Mouse (Mus musculus) urinary bladder, adult 18-20 months (tissue): Measurements from ENCODE around the gene Vps11.
"Not testable (repeated sequence)": the region's sequence is repeated elsewhere in the genome, so short reads cannot be mapped to it uniquely, and the experiment has no call there.

ENCODE experiments used
- DNase-seq, 2 experiments: peaks; one replicate each; pipeline ENCODE4 v3.0.0; 2022; ENCODE audit warnings: low spot score in 2 of 2, mixed read lengths in 2 of 2

Vps11 gene

DNA sequence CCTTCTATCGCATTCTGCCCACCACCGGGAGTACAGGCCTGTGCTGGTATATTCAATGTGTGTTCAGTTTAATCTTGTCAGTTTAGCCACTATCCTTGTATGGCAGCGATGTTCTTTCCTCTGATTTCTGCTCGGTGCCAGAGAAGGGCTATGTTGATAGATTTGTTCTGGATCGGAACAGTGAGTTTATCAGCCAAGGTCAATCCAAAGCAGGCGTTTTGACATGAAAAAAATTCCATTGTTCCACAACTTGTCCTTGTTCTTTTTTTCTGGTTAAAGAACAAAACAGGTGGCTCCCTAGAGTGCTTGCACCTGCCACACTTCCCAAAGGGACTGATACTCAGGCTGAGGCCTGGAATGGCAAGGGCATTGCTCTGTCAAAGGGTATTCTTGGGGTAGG is 14.7 kb upstream of the Vps11 start:
- DNase-seq: no peak

DNA sequence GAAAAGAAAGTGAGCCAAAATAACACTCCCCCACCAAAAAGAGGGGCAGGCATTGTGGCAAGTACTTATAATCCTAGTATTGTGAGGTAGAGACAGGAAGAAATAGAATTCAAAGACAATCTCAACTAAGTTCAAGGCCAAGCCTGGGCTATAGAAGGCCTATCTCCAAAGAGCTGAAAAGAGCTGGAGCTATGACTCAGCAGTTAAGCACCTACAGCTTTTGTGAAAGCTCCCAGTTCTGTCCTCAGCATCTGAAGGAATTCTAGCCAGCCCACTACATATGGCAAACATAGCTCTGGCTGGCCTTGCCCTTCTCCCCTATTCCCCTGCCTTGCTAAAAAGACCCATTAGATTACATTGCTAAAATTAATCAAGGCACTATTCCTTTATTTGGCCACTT is 11.9 kb upstream of the Vps11 start:
- DNase-seq: no peak

DNA sequence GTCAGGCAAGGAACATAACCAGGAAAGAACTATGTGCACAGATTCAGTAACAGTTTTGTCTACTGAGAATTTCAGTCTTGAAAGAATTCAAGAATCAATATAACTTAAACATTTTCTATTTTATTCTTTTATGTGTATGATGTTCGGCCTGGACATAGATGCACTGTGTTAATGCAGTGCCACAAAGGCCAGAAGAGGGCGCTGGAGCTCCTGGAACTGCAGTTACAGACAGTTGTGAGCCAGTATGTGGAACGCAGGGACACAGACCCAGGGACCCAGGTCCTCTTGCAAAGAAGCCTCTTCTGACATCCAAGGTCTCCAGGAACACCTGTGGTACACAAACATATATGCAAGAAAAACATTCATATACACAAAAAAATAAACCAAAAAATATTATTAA is 3.0 kb upstream of the Vps11 start:
- no peak for DNase-seq

DNA sequence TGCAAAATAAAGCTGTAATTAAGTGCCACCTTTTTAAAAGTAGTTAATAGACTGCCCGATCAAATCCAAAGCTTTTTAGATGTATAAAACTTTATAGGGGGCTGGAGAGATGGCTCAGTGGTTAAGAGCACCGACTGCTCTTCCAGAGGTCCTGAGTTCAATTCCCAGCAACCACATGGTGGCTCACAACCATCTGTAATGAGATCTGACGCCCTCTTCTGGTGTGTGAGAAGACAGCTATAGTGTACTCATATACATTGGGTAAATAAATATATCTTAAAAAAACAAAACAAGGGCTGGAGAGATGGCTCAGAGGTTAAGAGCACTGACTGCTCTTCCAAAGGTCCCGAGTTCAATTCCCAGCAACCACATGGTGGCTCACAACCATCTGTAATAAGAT is 461 bp upstream of the Vps11 start:
- not testable (repeated sequence) for DNase-seq

DNA sequence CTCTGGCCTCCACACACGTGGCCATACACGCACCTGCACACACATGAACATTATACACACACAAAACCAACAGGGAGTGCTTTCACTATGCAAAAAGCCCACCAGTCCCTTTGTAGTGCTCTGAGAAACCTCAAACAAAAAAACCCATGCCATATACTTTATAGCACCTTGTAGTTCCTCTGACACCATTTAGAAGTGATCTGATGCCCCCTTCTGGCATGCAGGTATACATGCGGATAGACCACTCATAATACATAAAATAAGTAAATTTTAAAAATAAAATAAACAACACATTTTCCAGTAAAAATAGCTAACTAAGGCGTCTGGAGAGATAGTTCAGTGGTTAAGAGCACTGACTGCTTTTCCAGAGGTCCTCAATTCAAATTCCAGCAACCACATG is 4.3 kb downstream of the Vps11 start:
- no peak for DNase-seq

DNA sequence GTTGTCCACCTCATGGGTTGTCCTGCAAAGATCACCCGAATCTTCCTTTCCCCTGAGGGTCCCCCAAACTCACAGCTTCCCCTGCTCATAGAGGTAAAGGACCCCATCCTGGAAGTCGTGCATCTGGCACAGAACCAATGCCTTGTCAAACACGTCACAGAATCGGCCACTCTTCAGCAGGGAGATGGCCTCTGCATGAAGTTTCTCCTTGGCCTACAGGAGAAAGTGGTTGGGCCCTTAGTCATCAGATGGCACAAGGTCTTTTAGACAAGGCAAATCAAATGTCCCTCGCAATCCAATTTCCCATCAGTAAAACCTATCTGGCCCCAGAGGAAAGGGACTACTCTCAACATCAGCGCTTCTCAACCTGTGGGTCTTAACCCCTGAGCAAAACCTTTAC is 8.3 kb downstream of the Vps11 start:
- no peak for DNase-seq

DNA sequence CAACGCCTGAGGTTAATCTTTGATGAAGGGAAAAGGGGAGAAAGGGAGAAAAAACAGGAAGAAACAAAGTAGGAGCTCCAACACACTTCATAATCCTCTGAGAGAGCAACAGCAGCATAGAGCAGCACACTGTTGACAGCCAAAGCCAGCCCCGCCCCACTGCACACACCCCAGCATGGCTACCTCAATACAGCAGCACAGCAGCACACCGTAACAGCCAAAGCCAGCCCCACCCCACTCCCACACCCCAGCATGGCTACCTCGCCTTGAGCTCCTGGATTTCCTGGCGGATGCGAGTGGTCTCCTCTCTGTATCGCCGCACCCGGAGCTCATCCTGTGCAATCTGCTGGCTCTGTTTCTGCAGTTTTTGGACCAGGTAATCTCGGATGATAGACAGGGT is 9.1 kb downstream of the Vps11 start:
- no peak for DNase-seq

DNA sequence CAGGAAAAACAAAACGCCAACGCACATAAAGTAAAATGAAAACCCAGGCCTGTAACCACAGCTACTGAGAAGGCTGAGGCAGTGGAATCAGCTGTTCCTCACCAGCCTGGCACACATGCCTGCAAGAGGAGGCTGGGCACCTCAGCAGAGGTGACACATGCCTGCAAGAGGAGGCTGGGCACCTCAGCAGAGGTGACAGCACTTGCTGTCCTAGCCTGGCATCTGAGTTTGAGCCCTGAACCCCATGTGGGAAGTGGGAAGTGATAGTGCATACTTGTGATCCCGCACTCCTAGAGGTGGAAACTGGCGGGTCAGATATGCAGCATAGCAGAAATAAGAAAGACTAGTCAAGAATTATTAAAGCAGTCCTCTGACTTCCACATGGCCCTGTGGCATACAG is 10.1 kb downstream of the Vps11 start:
- DNase-seq: no peak

DNA sequence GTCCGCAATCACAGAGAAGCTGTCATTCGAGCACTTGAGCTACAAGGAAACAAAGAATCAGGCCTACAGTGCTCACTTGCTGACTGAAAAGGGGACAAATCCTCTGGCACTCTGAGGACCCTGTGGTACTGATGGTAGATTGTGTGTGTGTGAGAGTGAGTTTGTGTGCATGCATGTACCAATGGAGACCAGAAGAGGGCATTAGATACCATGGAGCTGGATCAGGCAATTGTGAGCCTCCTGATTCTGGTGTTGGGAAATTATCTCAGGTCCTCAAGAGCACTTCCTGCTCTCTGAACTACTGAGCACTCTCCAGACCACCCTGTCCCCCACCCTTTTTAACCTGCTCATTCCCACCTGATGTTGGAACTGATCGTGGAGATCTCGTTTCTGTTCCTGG is 12.9 kb downstream of the Vps11 start:
- DNase-seq: no peak

DNA sequence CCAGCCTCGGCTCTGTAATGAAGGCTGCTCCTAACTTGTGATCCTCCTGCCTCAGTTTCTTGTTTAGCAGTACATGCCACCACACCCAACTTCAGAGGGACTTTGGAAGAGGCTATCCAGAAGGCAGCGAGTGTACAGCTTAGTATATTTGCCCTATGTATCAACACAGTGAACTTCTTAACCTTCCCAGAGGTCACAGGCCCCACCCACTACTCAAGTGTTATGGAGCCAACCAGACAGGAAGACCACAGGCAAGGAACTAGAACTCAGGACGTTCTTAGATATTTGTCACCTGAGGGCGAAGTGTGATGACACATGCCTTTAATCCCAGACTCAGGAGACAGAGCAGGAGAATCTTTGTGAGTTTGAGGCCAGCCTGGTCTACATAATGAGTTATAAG is 13.8 kb downstream of the Vps11 start:
- DNase-seq: no peak

DNA sequence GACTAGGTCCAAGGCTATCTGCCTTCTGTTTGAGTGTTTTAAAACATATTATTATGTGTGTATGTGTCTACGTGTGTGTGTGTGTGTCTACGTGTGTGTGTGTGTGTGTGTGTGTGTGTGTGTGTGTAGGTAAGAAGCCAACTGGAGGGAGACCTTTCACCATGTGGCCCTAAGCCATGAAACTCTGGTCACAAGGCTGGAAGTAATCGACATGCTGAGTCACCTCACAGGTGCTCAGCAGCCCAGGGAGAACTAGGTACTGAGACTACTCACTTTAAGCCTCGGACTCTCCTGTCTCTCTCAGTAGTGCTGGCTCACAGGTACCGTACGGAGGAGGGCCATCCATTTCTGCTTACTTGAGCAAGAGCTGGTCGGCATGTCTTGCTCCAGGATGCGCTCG is 14.3 kb downstream of the Vps11 start:
- DNase-seq: no peak

DNA sequence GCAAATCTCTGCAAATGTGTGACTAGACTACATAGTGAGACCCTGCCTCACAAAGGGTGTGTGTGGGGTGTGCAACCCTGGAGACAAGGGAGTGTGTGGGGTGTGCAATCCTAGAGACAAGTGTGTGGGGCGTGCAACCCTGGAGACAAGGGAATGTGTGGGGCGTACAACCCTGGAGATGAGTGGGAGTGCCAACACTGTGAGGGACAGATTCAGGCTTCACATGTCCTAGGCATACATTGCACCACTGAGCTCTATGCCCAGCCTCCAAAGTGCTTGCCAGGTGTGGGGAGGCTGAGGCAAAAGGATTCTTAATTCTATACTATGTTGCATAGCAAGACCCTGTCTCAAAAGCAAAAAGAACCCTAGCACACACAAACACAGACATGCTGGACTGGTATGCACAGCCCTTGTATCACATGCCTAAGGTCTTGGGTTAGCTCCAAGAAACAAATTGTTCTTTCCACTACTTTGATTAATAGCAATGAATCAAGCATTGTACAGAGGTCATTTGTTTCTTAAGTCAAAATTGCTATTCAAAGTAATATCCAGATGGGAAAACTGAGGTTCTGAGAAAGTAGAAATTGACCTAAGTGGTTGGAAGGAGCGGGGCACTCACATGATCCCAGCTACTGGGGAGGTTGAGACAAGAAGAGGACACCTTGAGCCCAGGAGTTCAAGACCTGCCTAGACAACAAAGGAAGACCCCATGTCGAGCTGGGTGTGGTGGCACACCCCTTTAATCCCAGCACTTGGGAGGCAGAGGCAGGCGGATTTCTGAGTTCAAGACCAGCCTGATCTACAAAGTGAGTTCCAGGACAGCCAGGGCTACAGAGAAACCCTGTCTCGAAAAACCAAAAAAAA is 15.7 kb downstream of the Vps11 start:
- DNase-seq: no peak

DNA sequence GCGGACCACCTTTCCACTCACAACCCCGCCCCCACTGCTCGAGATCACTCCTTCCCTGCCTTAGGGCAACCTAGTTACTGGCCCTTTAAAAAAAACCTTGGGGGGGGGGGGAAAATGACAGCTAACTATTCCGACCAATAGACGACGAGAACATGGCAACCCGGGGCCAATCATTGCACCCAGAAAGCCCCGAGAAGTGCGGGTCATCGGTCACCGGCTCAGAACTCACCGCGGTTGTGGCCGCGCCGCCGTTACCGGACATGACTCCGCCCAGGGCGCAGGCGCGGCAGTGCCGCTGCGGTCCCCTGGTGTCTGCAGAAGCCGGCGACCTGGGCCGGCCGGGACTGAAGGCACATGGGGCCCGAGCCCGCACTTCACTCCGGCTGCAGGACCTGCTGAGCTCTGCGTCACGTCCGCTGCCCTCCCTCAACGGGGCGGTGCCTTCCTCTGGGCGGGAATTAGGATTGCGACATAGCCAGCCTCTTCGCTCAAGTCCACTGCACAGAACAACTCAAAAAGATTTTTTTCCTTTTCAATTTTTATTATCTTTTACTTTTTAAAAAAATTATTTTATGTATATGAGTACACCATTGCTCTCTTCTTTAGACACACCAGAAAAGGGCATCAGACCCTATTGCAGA is 17.6 kb downstream of the Vps11 start, which contains the start of gene Hmbs:
Gene Hmbs (minus strand): TSS at position 448 of the 641 bp plus-strand sequence.
- DNase-seq: peak; percentile 89 to 97

DNA sequence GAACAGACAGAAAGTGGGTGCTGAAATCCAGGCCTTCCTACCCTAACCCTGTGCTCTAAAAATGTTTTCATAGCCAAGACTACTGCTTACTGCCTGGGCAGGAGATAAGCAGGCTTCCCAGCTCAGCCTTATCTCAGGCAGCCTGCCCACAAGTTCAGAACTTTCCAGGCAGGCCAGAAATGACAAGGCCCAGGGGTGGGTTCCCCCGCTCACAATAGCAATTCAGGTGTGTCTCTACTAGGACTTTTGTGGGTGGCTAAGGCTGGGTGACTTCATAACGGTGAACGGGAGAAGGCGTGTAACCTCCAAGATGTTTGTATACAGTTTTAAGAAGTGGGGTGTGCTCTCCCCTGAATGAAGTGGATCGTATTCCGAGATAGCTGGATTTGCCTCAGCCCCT is 18.2 kb downstream of the Vps11 start:
- DNase-seq: no peak

DNA sequence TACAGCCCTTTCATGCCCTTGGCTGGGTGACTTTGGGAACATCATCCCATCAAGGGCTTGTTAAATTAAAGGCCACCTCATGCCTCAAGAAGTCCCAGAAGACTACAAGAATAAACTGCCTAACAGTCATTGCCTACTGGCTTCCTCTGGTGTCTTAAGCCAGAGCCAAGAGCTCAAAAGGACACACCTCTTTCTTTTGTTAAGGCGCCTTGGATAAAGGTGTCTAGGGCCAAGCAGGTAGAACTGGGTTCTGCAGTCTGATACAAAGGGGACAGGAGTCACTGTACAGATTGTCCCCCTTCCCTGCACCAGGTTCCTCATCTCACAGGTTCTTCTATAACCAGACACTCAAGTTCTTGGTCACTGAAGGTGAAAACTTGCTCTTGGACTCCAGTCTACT is 18.9 kb downstream of the Vps11 start:
- no peak for DNase-seq

DNA sequence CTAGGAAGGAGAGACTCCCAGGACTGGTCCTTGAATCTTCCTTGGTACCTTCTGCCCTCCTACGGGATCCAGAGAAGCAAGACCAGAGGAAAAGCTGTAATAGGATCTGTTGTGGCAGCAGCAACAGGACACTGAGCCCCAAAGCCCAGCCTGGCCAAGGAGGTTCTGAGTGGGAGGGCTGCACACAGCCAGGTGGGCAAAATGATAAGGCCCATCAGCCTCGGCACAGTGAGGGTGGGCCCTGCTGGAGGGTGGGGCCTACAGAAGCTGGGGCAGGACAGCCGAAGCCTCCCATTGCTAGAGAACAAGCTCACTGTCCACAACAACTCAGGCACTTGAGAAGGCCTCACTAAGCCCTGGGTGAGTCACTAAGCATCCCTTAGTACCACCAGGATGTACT is 19.3 kb downstream of the Vps11 start:
- DNase-seq: no peak

DNA sequence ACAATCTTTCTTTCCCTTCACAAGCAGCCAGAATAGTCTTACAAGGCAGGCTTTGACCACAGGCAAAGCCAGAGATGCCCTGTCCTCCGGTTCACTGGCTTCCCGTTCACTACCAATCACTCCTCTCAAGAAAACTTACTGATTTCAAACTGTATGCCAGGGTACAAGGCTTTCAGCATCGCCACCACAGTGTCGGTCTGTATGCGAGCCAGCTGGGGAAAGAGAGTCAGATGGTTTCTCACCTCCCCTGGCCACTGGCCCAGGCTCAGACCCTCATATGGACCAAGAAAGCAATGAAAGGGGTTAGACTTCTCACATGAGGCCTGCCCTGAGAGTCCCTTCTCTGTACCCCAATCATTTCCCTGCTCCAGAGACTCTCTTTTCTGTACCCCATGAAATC is 20.0 kb downstream of the Vps11 start:
- DNase-seq: no peak

DNA sequence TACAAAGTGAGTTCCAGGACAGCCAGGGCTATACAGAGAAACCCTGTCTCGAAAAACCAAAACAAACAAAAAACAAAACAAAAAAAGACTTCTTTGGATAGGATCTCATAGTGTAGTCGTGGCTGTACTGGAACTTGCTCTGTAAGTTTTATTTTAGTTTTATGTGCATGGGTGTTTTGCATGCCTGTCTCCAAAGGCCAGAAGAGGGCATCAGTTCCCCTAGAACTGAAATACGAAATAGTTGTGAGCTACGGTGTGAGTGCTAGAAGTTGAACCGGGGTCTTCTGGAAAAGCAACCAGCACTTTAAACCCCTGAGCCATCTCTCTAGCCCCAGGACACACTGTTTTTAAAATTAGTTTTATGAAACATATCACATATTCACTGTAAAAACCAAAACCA is 22.9 kb downstream of the Vps11 start:
- no peak for DNase-seq

DNA sequence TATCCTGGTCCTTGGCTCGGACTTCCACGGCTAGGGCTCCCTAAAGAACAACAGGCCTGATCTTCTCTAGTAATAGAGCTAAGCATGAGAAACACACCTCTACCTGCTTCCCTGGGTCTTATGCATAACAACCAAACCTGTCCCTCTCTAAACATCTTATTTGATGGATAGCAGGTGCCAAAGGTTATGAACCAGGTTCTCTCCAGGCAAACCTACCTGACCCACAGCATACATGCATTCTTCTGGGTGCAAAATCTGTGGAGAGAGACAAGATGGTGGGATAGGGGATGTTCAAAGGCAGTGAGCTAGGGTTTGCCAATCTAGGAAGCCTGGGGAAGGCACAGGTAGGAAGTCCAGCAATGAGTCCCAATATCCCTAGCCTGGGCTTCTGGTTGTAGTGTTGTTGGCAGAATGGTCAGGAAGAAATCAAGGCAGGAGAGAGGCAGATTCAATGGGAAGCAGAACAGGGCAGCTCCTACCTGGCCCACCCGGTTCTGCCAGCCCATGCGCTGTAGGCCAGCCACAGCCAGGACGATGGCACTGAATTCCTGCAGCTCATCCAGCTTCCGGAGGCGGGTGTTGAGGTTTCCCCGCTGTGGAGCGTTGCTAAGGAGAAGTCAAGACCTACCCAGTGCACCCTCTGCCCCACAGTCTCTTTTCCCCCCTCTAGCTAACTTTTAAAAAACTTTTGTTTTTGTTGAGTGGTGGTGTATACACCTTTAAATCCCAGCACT is 23.9 kb downstream of the Vps11 start:
- no peak for DNase-seq

DNA sequence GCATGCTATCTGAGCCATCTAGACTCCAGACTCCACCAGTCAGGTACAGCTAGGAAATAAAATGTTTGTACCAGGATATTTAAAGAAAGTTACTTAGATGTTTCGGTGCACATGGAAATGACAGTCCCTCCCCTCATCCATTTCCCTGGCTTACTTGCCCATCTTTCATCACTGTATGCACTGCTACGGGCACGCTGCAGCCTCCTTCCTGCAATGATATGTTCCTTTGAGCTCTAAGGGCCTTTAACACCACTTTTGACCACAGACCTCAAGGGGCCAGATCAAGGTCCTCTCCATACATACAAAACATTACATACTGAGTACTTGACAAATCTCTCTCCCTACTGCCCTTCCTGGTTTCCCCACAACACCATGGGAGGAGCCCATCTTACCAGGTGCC is 24.5 kb downstream of the Vps11 start:
- DNase-seq: no peak

DNA sequence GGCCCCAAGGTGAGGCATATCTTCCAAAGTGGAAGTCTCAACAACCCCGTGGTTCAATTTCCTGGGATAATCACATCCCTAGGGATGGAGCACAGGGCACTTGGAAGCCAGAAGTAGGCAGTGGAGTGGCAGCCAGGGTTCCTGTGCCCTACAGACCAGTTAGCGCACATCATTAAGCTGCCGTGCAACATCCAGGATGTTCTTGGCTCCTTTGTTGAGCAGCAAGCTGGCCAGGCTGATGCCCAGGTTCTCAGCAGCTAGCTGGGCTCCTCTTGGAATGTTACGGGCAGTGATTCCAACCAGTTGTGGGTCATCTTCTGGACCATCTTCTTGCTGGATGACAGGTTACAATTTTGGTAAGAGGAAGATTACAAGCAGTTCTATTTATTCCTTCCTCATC is 25.0 kb downstream of the Vps11 start:
- not testable (repeated sequence) for DNase-seq

DNA sequence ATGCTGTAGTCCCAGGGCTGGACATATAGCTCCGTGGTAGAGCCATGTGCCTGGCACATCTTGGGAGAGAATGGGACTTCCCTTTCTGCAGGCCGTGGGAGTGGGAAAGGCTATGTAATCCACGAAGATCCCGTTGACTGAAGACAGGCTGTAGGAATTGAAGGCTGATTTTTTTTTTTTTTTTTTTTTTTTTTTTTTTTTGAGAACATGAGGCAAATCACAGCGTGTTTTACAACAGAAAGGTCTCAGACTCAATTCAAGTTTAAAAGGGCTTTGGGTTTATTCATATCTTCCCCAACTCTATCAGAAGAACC is 25.4 kb downstream of the Vps11 start:
- no peak for DNase-seq
